Mouse (Mus musculus) hindbrain, embryonic 13.5 days (tissue): Measurements from ENCODE around the gene Rhox2g. TPM values are rescaled to one million over a fixed set of nuclear protein-coding genes. Genes with fewer than 3 reads are reported as not detected.
"Not testable (repeated sequence)": the region's sequence is repeated elsewhere in the genome, so short reads cannot be mapped to it uniquely, and the experiment has no call there.

Source experiments
- ATAC-seq: fragments of 200-750 bp; cut with Nextera tagmentation; 2 replicates; pipeline ENCODE4 v1.8.0; 2017; ENCODE audit warnings: moderate TSS enrichment; ENCODE audit not compliant: low FRiP score
- H3K27ac ChIP-seq: fragments of 300-500 bp; sonication (generic); 2 replicates; pipeline ENCODE4 v1.5.1; 2015; ENCODE audit warnings: inconsistent platforms, mild to moderate bottlenecking, moderate library complexity
- H3K27me3 ChIP-seq: fragments of 300-500 bp; sonication (generic); 2 replicates; pipeline ENCODE4 v1.6.1; 2015; ENCODE audit warnings: mild to moderate bottlenecking, inconsistent platforms
- H3K36me3 ChIP-seq: fragments of 300-500 bp; sonication (generic); 2 replicates; pipeline ENCODE4 v1.6.1; 2015; ENCODE audit warnings: mild to moderate bottlenecking, inconsistent platforms
- H3K4me1 ChIP-seq: fragments of 300-500 bp; sonication (generic); replicated peaks from 2 replicates; pipeline ENCODE4 v1.6.1; 2015; ENCODE audit warnings: inconsistent platforms
- H3K4me2 ChIP-seq: fragments of 300-500 bp; sonication (generic); 2 replicates; pipeline ENCODE4 v1.6.1; 2015; ENCODE audit warnings: inconsistent platforms, mild to moderate bottlenecking, moderate library complexity
- H3K4me3 ChIP-seq: fragments of 300-500 bp; sonication (generic); 2 replicates; pipeline ENCODE4 v1.5.1; 2015; ENCODE audit warnings: mild to moderate bottlenecking, inconsistent platforms
- H3K9ac ChIP-seq: fragments of 300-500 bp; sonication (generic); 2 replicates; pipeline ENCODE4 v1.6.1; 2015; ENCODE audit warnings: mild to moderate bottlenecking, inconsistent platforms
- H3K9me3 ChIP-seq: fragments of 300-500 bp; sonication (generic); 2 replicates; pipeline ENCODE4 v1.6.1; 2016; ENCODE audit warnings: inconsistent platforms
- WGBS: fragments of 180-500 bp; shearing (Covaris S2); methylation state at CpG from one replicate; pipeline ENCODE4 v1.1.7; 2015; 5-methylcytosine and 5-hydroxymethylcytosine counted together
- polyA plus RNA-seq: library from polyadenylated mRNA; unstranded; fragments of >200 nt; fragmentation: Nextera tagmentation; extraction: Ambion mirVana; gene quantifications from 2 replicates; pipeline ENCODE4 v1.2.1, GENCODE M21; 2015

The Rhox2g gene
- not detected in 2 replicates for polyA plus RNA-seq

DNA sequence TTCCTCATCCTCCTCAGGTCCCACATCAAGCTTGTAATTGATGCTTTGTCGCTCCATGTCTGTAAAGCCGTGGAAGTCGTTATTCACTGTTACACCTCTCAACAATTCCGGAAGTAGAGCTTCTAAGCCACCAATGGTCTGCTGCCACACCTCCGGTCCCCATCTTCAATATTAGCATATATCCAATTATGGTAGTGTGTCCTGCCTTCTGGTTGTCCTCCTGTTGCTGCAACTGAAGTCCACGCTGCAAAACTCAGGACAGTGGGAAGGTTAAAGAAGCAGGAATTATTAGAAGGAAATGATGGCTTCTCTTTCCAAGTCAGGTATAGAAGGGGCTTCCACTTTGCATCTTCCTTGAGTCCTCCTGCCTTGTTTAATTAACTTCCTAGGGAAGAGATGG is at the start of gene Rhox2g:
Rhox2g (minus strand) TSS at position 101 of the 400 bp plus-strand sequence.
- H3K27me3 ChIP-seq, ATAC-seq, H3K9me3 ChIP-seq, H3K4me2 ChIP-seq, H3K4me3 ChIP-seq, H3K27ac ChIP-seq, H3K9ac ChIP-seq, H3K36me3 ChIP-seq, H3K4me1 ChIP-seq: not testable (repeated sequence)
- WGBS, result 91% methylated on average over 6 of the region's 6 CpGs

DNA sequence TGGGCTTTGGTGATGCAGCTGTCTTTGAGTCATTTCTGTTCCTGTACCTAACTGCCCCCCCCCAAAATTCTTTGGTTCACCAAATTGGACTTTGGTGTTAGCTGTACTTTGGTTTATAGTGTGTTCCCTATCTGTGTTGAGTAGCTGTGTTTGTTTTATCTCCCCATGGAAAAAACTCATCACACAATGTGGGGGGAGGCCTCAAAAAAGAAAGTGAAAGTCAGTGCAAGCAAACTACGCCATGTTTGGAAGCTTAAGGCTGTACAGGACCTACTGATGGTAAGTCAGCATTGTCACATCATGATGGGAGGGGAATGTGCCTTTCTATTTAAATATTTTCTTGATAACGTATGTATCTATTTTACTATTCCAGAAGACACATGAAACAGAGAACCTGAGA is 49.0 kb upstream of the Rhox2g start:
- Histone ChIP-seq H3K27me3 (no peaks in the 10 kb centered on the region), H3K9me3 (no peaks in the 10 kb centered on the region), H3K36me3 (no peaks in the 10 kb centered on the region), H3K4me1 (no peaks in the 10 kb centered on the region), H3K9ac (no peak overlapping the region), H3K4me2 (no peak overlapping the region), H3K4me3 (no peak overlapping the region), H3K27ac (no peak overlapping the region)
- ATAC-seq, result no peak
- 92% methylated on average over 2 of the region's 2 CpGs for WGBS

DNA sequence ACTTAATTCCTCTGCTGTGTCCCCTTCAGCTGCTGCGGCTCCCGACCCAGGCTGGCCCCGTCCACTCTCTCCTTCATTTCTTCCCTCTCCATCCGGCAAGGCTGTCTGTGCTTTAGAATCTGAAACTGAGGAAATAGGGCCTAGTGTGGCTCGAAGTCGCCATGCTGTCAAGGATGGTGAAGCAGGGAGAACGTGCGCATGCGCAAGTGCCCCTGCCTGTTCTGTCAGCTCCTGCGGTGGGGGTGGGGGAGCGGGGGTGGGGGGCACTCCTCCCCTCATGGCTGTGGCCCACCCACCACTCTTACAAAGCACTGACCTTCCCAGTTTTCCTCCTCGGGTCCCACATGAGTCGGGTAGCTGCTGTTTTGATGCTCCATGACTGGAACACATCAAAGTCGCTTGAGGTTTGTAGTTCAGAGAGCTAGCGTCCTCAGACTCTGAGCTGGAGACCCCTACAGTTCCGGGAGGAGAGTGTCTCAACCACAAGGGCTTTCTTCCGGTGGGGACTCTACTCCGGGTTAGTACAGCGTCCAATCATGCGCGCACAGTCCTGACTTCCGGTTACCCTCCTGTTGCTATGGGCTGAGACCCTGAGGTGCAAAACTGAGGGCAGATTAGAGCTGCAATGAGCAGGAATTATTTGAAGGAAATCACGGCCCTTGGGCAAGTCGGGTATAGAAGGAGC is 39.9 kb upstream of the Rhox2g start:
- no peak overlapping the region for H3K27ac ChIP-seq
- no peak overlapping the region for H3K4me2 ChIP-seq
- H3K9ac ChIP-seq, result no peak overlapping the region
- no peaks in the 10 kb centered on the region for H3K9me3 ChIP-seq
- H3K27me3 ChIP-seq, result no peaks in the 10 kb centered on the region
- no peaks in the 10 kb centered on the region for H3K4me1 ChIP-seq
- H3K4me3 ChIP-seq, result no peak overlapping the region
- ATAC-seq, result no peak
- H3K36me3 ChIP-seq, result no peaks in the 10 kb centered on the region
- WGBS, result 92% methylated on average over 24 of the region's 24 CpGs

DNA sequence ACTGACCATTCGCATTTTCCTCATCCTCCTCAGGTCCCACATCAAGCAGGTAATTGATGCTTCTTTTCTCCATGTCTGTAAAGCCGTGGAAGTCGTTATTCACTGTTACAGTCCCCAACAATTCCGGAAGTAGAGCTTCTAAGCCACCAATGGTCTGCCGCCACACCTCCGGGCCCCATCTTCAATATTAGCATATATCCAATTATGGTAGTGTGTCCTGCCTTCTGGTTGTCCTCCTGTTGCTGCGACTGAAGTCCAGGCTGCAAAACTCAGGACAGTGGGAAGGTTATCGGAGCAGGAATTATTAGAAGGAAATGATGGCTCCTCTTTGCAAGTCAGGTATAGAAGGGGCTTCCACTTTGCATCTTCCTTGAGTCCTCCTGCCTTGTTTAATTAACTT is 29.9 kb upstream of the Rhox2g start, which contains the start of gene Rhox2h:
Rhox2h (minus strand) TSS at position 101 of the 400 bp plus-strand sequence.
- not testable (repeated sequence) for H3K9ac ChIP-seq, H3K4me3 ChIP-seq, H3K27me3 ChIP-seq, ATAC-seq, H3K27ac ChIP-seq, H3K4me2 ChIP-seq, H3K36me3 ChIP-seq, H3K9me3 ChIP-seq, H3K4me1 ChIP-seq
- 88% methylated on average over 8 of the region's 8 CpGs for WGBS

DNA sequence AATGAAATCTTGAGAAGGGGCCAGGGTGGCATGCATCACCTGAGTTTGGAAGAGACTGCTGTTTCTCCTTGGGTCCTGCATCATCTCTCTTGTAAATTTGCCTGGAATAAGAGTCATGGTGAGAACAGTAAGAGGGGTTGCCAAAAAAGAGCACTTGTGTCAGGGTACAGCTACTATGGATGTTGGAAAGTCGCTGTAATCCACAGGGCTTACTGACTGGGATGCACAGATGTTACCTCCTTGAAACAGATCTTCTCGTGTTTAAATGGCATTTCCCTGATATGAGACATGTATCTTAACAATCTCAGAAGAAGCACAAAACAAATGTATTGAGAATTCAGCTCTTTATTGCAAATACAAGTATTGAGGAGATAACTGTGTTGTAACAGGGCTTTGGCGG is 25.4 kb upstream of the Rhox2g start, which contains the start of gene Rhox3h:
Rhox3h (minus strand) TSS at position 101 of the 400 bp plus-strand sequence.
- not testable (repeated sequence) for ATAC-seq, H3K9ac ChIP-seq, H3K27me3 ChIP-seq, H3K9me3 ChIP-seq, H3K36me3 ChIP-seq, H3K4me2 ChIP-seq, H3K4me1 ChIP-seq, H3K27ac ChIP-seq, H3K4me3 ChIP-seq
- 92% methylated on average over 1 of the region's 3 CpGs for WGBS

DNA sequence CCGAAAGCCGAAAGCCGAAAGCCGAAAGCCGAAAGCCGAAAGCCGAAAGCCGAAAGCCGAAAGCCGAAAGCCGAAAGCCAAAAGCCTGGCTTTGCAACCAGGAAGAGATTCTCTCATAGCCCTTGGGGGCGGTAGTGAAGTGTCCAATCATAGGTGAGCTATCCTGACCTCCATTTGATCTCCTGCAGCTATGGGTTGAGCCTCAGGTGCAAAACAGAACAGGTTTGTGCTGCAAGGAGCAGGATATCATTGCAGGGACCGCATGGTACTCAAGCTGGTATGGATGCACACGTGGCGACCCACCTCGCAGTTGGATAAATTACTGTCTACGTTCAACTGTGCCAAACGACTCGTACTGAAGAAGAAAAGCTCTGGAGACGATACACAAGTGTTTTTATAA is 8.0 kb upstream of the Rhox2g start, which contains the start of gene Rhox4g:
Rhox4g (minus strand) TSS at position 101 of the 400 bp plus-strand sequence.
- H3K27ac ChIP-seq, H3K4me2 ChIP-seq, H3K27me3 ChIP-seq, H3K4me3 ChIP-seq, H3K4me1 ChIP-seq, H3K9ac ChIP-seq, ATAC-seq, H3K36me3 ChIP-seq, H3K9me3 ChIP-seq: not testable (repeated sequence)
- WGBS, result 93% methylated on average over 18 of the region's 20 CpGs

DNA sequence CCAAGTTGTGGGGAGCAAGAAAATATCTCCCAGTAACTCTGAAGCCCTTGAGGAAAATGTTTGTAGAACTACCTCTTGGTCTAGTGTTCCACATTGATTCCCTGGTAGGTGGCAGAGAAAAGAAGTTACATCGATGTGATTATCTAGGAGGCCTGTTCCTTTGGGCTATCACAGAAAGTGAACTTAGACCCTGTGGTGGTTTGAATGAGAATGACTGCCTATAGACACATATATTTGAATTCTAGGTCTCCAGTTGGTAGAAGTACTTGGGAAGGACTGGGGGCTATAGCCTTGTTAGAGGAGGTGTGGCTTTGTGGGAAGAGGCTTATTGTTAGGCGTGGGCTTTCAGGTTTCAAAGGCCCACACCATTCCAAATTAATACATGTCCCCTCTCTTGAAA is 14.8 kb downstream of the Rhox2g start, which contains the start of gene Rhox3g:
Rhox3g (minus strand) TSS at position 101 of the 400 bp plus-strand sequence.
- not testable (repeated sequence) for H3K4me3 ChIP-seq, H3K9ac ChIP-seq, H3K27me3 ChIP-seq, H3K27ac ChIP-seq, H3K9me3 ChIP-seq, ATAC-seq, H3K36me3 ChIP-seq, H3K4me2 ChIP-seq, H3K4me1 ChIP-seq
- WGBS, result 90% methylated on average over 2 of the region's 2 CpGs

DNA sequence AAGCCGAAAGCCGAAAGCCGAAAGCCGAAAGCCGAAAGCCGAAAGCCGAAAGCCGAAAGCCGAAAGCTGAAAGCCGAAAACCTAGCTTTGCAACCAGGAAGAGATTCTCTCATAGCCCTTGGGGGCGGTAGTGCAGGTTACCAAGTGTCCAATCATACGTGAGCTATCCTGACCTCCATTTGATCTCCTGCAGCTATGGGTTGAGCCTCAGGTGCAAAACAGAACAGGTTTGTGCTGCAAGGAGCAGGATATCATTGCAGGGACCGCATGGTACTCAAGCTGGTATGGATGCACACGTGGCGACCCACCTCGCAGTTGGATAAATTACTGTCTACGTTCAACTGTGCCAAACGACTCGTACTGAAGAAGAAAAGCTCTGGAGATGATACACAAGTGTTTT is 35.7 kb downstream of the Rhox2g start, which contains the start of gene Rhox4f:
Rhox4f (minus strand) TSS at position 101 of the 400 bp plus-strand sequence.
- H3K27ac ChIP-seq, H3K4me1 ChIP-seq, H3K9me3 ChIP-seq, H3K4me2 ChIP-seq, H3K36me3 ChIP-seq, H3K4me3 ChIP-seq, H3K27me3 ChIP-seq, H3K9ac ChIP-seq, ATAC-seq: not testable (repeated sequence)
- WGBS, result 97% methylated on average over 18 of the region's 19 CpGs

Other genes with a start within 250 kb of the Rhox2g start
- not detected in 2 replicates for gene Rhox2b, start 231.4 kb downstream of the Rhox2g start, polyA plus RNA-seq
- not detected in 2 replicates for gene Rhox4b, start 211.0 kb downstream of the Rhox2g start, polyA plus RNA-seq
- gene Rhox2c, start 189.8 kb downstream of the Rhox2g start, polyA plus RNA-seq, result 0.94 TPM in 1 of 2 replicates, not detected in the other
- gene Rhox3c, start 184.9 kb downstream of the Rhox2g start, polyA plus RNA-seq, result not detected in 2 replicates
- gene Rhox4c, start 163.1 kb downstream of the Rhox2g start, polyA plus RNA-seq, result not detected in 2 replicates
- gene Rhox2d, start 150.0 kb downstream of the Rhox2g start, polyA plus RNA-seq, result not detected in 2 replicates
- gene Rhox4d, start 129.1 kb downstream of the Rhox2g start, polyA plus RNA-seq, result not detected in 2 replicates
- gene Rhox2e, start 113.0 kb downstream of the Rhox2g start, polyA plus RNA-seq, result not detected in 2 replicates
- gene Rhox3e, start 101.5 kb downstream of the Rhox2g start, polyA plus RNA-seq, result not detected in 2 replicates
- gene Rhox4e, start 86.1 kb downstream of the Rhox2g start, polyA plus RNA-seq, result not detected in 2 replicates
- gene Rhox2f, start 72.1 kb downstream of the Rhox2g start, polyA plus RNA-seq, result not detected in 2 replicates
- not detected in 2 replicates for gene Rhox3f, start 62.5 kb downstream of the Rhox2g start, polyA plus RNA-seq
- gene Rhox4f, start 35.8 kb downstream of the Rhox2g start, polyA plus RNA-seq, result not detected in 2 replicates
- not detected in 2 replicates for gene Rhox3g, start 14.9 kb downstream of the Rhox2g start, polyA plus RNA-seq
- not detected in 2 replicates for gene Rhox4g, start 7.9 kb upstream of the Rhox2g start, polyA plus RNA-seq
- gene Rhox3h, start 25.3 kb upstream of the Rhox2g start, polyA plus RNA-seq, result not detected in 2 replicates
- not detected in 2 replicates for gene Rhox2h, start 29.8 kb upstream of the Rhox2g start, polyA plus RNA-seq
- 0.36 TPM in 1 of 2 replicates, not detected in the other for gene Rhox5, start 161.4 kb upstream of the Rhox2g start, polyA plus RNA-seq
- gene Rhox6, start 183.4 kb upstream of the Rhox2g start, polyA plus RNA-seq, result not detected in 2 replicates
- gene Rhox7a, start 188.2 kb upstream of the Rhox2g start, polyA plus RNA-seq, result not detected in 2 replicates
- gene Rhox8, start 235.5 kb upstream of the Rhox2g start, polyA plus RNA-seq, result not detected in 2 replicates